Comparison of ENCODE assay signal across 13 mouse cellular contexts in the genomic region with DNA sequence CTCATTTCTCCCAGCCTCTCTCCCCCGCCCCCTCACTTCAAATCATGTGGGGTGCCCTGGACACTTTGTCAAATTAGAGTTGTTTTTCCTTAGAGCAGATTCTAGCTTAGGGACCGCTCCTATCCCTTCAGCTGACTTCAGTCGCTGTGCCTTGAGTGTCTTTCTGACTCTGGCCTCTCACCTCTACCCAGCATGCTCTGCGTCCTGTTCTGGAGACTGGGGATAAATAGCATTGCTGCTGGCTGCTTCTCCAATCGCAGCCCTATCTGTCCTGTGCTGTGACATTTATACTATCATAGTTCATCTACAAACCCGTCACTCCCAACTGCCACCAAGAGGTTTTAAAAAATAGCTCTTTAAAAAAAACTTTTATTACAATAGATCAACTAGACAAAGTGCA. TPM values are rescaled to one million over a fixed set of nuclear protein-coding genes. Genes with fewer than 3 reads are reported as not detected.
DNase-seq lines count a peak whose midpoint lies in the region; ATAC-seq lines count a peak whose summit lies in the region.
"Had no signal": no experiment of that assay in that cellular context is flagged by ENCODE, and none has a peak within 500 bp of the region (broad histone marks: within the 10 kb centered on the region; RNA-seq: fewer than 3 reads in every experiment).

No protein-coding gene starts in this region.

- H3K36me3 ChIP-seq in hindbrain, embryonic 13.5 days: no peaks in the 10 kb centered on the region
- H3K36me3 ChIP-seq in forebrain, embryonic 11.5 days (ENCODE audit: control insufficient read depth, insufficient read depth, low read length): no peaks in the 10 kb centered on the region

- H3K27ac ChIP-seq in hindbrain, embryonic 13.5 days: no peak overlapping the region
- H3K27ac ChIP-seq in forebrain, embryonic 11.5 days (ENCODE audit: low read depth, low read length): no peak overlapping the region; the same call in 1 of the 2 replicates

- no peak overlapping the region for H3K9ac ChIP-seq in hindbrain, embryonic 13.5 days
- no peak overlapping the region for H3K9ac ChIP-seq in forebrain, embryonic 11.5 days (ENCODE audit: low read length)

- H3K4me2 ChIP-seq in hindbrain, embryonic 13.5 days: no peak overlapping the region
- no peak overlapping the region for H3K4me2 ChIP-seq in forebrain, embryonic 11.5 days (ENCODE audit: low read depth, low read length, severe bottlenecking)

- no peaks in the 10 kb centered on the region for H3K9me3 ChIP-seq in hindbrain, embryonic 13.5 days
- H3K9me3 ChIP-seq in forebrain, embryonic 11.5 days (ENCODE audit: control insufficient read depth, low read length): no peaks in the 10 kb centered on the region

- 45% methylated on average over 6 of the region's 6 CpGs for WGBS in hindbrain, embryonic 13.5 days
- WGBS in forebrain, embryonic 11.5 days: 55% methylated on average over 6 of the region's 6 CpGs

- peak; percentile 35 for ATAC-seq in erythroid progenitor cell, adult 5-6 weeks (replicated peaks; ENCODE audit: low FRiP score, poor library complexity, severe bottlenecking)
- ATAC-seq in megakaryocyte-erythroid progenitor cell, adult 5-6 weeks (replicated peaks; ENCODE audit: low FRiP score, low TSS enrichment, poor library complexity, severe bottlenecking): peak; percentile 58
- ATAC-seq in hindbrain, embryonic 13.5 days (ENCODE audit: low FRiP score): no peak
- ATAC-seq in forebrain, embryonic 11.5 days (replicated peaks; ENCODE audit: low FRiP score): no peak
- ATAC-seq: activated CD4-positive, CD25-positive, alpha-beta regulatory T cell, adult 4 months had no signal

- H3K4me3 ChIP-seq in hindbrain, embryonic 13.5 days: no peak overlapping the region
- no peak overlapping the region for H3K4me3 ChIP-seq in forebrain, embryonic 11.5 days (ENCODE audit: low read depth, low read length)

- DNase-seq in kidney, adult 9 months: peak; percentile 26
- DNase-seq in kidney, postnatal 10 days: no peak
- DNase-seq in R1 (ENCODE audit: low read depth, low spot score): peak; percentile 73
- DNase-seq in forebrain, embryonic 11.5 days (ENCODE audit: low spot score): no peak
- DNase-seq: cerebellum, adult 9-11 months; gastrocnemius, postnatal 36 days; layer of hippocampus, postnatal 36 days; lung, postnatal 36 days had no signal

- no peaks in the 10 kb centered on the region for H3K27me3 ChIP-seq in hindbrain, embryonic 13.5 days
- H3K27me3 ChIP-seq in forebrain, embryonic 11.5 days (ENCODE audit: control insufficient read depth, insufficient read depth, low read length): no peaks in the 10 kb centered on the region
- H3K27me3 ChIP-seq: CH12.LX had no signal

- peaks cover 26% of the 10 kb centered on the region for H3K4me1 ChIP-seq in hindbrain, embryonic 13.5 days (replicated peaks)
- H3K4me1 ChIP-seq in forebrain, embryonic 11.5 days (replicated peaks; ENCODE audit: control insufficient read depth, insufficient read depth, low read length): no peaks in the 10 kb centered on the region; the same call in 1 of the 2 replicates

RNA-seq across cellular contexts. Expression of gene Gclm, which starts 2.5 kb away (rescaled TPM):
- 337 and 399 TPM in 2 replicates for total RNA-seq in erythroid progenitor cell, adult 5-6 weeks (2015; ENCODE audit: low replicate concordance)
- total RNA-seq in erythroid progenitor cell, adult 5-6 weeks (2017; ENCODE audit: low replicate concordance): 336 and 379 TPM in 2 replicates
- 293 and 359 TPM in 2 replicates for total RNA-seq in megakaryocyte-erythroid progenitor cell, adult 5-6 weeks (2014; fragmentation: Nextera tagmentation)
- 158 and 161 TPM in 2 replicates for total RNA-seq in megakaryocyte-erythroid progenitor cell, adult 5-6 weeks (2017)
- polyA plus RNA-seq in hindbrain, embryonic 13.5 days (2015; fragmentation: Nextera tagmentation; extraction: Ambion mirVana): 46.7 and 56.4 TPM in 2 replicates
- polyA plus RNA-seq in forebrain, embryonic 11.5 days (2014; fragmentation: Nextera tagmentation; extraction: Ambion mirVana): 64.6 and 72.1 TPM in 2 replicates

RNA-seq across cellular contexts. Expression of gene Dnttip2, which starts 31.3 kb away (rescaled TPM):
- total RNA-seq in erythroid progenitor cell, adult 5-6 weeks (2015; ENCODE audit: low replicate concordance): 58.7 and 68.3 TPM in 2 replicates
- 23.7 and 31.9 TPM in 2 replicates for total RNA-seq in erythroid progenitor cell, adult 5-6 weeks (2017; ENCODE audit: low replicate concordance)
- total RNA-seq in megakaryocyte-erythroid progenitor cell, adult 5-6 weeks (2014; fragmentation: Nextera tagmentation): 87.8 and 97.9 TPM in 2 replicates
- 179 and 194 TPM in 2 replicates for total RNA-seq in megakaryocyte-erythroid progenitor cell, adult 5-6 weeks (2017)
- 58.2 and 59.6 TPM in 2 replicates for polyA plus RNA-seq in hindbrain, embryonic 13.5 days (2015; fragmentation: Nextera tagmentation; extraction: Ambion mirVana)
- 85.2 and 92.3 TPM in 2 replicates for polyA plus RNA-seq in forebrain, embryonic 11.5 days (2014; fragmentation: Nextera tagmentation; extraction: Ambion mirVana)

RNA-seq across cellular contexts. Expression of gene Bcar3, which starts 51.1 kb away (rescaled TPM):
- total RNA-seq in erythroid progenitor cell, adult 5-6 weeks (2015; ENCODE audit: low replicate concordance): 0.72 TPM in 1 of 2 replicates, not detected in the other
- 2.6 TPM in 1 of 2 replicates, not detected in the other for total RNA-seq in erythroid progenitor cell, adult 5-6 weeks (2017; ENCODE audit: low replicate concordance)
- total RNA-seq in megakaryocyte-erythroid progenitor cell, adult 5-6 weeks (2014; fragmentation: Nextera tagmentation): 0.84 TPM in 1 of 2 replicates, not detected in the other
- not detected in 2 replicates for total RNA-seq in megakaryocyte-erythroid progenitor cell, adult 5-6 weeks (2017)
- polyA plus RNA-seq in hindbrain, embryonic 13.5 days (2015; fragmentation: Nextera tagmentation; extraction: Ambion mirVana): 6.1 and 7.9 TPM in 2 replicates
- 12.5 and 14.5 TPM in 2 replicates for polyA plus RNA-seq in forebrain, embryonic 11.5 days (2014; fragmentation: Nextera tagmentation; extraction: Ambion mirVana)

Comparison
In these comparisons a context has a peak if more than half of its experiments do, and no peak if none do; other contexts are left out.
1. DNase-seq: peak in kidney, adult 9 months (single experiment) and R1 (single experiment); none in kidney, postnatal 10 days (single experiment) and forebrain, embryonic 11.5 days (single experiment).
2. ATAC-seq: peak in erythroid progenitor cell, adult 5-6 weeks (single experiment) and megakaryocyte-erythroid progenitor cell, adult 5-6 weeks (single experiment); none in hindbrain, embryonic 13.5 days (single experiment) and forebrain, embryonic 11.5 days (single experiment).